Mouse (Mus musculus) bone marrow macrophage, adult 2 months (primary cell): ENCODE measurements around the gene Prdm1. TPM values are rescaled to one million over a fixed set of nuclear protein-coding genes. Genes with fewer than 3 reads are reported as not detected.

Experiments
- H3K27ac ChIP-seq: 2 replicates; pipeline ENCODE4 v1.5.1; 2012; ENCODE audit warnings: low read depth, low read length; ENCODE audit not compliant: insufficient read depth
- H3K4me1 ChIP-seq: 2 replicates; pipeline ENCODE4 v1.6.1; 2012; ENCODE audit warnings: low read length; ENCODE audit not compliant: control insufficient read depth, insufficient read depth
- H3K4me3 ChIP-seq: 2 replicates; pipeline ENCODE4 v1.5.1; 2012; ENCODE audit warnings: mild to moderate bottlenecking, low read length, moderate library complexity; ENCODE audit not compliant: insufficient read depth
- CTCF ChIP-seq: IDR thresholded peaks from 2 replicates; pipeline ENCODE4 v1.5.1; 2012; ENCODE audit warnings: low read depth, mild to moderate bottlenecking, low read length, moderate library complexity
- POLR2A ChIP-seq: IDR thresholded peaks from 2 replicates; pipeline ENCODE4 v1.6.1; 2012; ENCODE audit warnings: mild to moderate bottlenecking, low read depth, low read length, borderline replicate concordance
- polyA plus RNA-seq: library from polyadenylated mRNA; stranded (reverse); fragments of >200 nt; gene quantifications from 2 replicates; pipeline ENCODE4 v1.2.4, GENCODE M21; 2012; ENCODE audit not compliant: missing spikeins, insufficient read depth, insufficient read length

Prdm1 gene
- polyA plus RNA-seq, 1 experiment = 15.8 TPM

DNA sequence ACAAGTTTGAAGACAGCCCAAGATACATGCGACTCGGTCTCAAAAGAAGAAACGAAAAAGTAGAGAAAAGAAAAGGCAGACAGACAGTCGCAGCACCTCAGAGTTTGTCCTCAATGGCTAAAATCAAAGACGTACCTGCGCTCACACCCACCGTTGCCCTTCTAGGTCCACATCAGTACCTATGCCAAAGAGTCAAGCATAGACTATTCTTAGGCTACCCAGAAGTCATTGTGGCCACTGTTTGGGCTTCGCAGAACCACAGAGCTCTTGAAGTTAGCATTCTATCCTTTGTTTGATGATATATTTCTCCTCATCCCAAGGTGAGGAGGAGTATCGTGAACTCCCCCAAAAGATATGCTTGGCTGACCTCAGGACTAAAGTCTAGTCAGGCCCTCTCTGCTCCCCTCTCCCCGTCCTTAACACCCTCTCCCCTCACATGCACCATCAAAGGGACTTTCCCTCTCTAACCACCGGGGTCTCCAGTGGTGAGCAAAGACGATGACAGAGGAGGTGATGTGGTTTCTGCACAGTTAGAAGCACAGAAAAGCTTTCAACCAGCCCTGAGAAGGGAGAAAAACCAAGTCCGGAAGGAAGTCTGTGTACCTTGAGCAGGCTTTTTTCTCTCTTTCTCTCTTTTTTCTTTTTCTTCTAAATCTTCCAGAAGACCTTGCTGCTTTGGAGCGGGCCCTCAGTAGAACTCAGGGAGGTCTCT is 99.0 kb downstream of the Prdm1 start:
- no peak overlapping the region for H3K27ac ChIP-seq
- H3K4me3 ChIP-seq = no peak overlapping the region
- peaks cover 4% of the 10 kb centered on the region for H3K4me1 ChIP-seq
- TF ChIP-seq POLR2A (no peak), CTCF (no peak)

DNA sequence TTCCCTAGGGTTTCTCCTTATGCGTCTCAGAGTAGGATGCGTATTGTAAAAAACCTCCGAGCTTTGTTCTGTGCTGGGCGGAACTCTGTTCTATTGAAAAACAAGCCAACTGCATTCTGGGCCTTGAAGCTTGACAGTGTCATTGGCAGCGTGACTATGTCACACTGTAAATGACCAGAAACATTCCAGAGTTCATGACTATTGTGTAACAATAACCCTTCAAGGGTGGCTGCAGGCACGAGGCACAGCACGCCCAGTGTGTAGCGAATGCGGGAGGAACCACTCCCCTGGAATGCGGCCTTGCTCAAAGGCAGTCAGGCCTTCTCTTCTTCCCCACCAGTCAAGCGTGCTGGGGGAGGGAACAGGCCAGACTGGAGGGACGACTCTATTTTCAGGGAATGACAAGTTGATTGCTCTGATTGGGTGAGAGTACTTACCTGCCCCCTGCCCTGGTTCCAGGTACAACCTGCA is 100.4 kb downstream of the Prdm1 start:
- H3K4me1 ChIP-seq = peaks cover 4% of the 10 kb centered on the region; the same call in 1 of the 2 replicates

GRCm38 (mm10) chr10:44427426-44427825 is 100.9 kb downstream of the Prdm1 start:
- TF ChIP-seq CTCF (no peak), POLR2A (no peak)
- no peak overlapping the region for H3K27ac ChIP-seq
- no peak overlapping the region for H3K4me3 ChIP-seq
- peaks cover 4% of the 10 kb centered on the region; the same call in 1 of the 2 replicates for H3K4me1 ChIP-seq

More for the DNA sequence above, 100.4 kb downstream of the Prdm1 start:
- Histone ChIP-seq H3K4me3 (no peak overlapping the region), H3K27ac (no peak overlapping the region)
- TF ChIP-seq POLR2A (no peak), CTCF (no peak)

- peaks cover 4% of the 10 kb centered on the region; the same call in 1 of the 2 replicates for H3K4me1 ChIP-seq
- no peak overlapping the region for H3K4me3 ChIP-seq
- TF ChIP-seq POLR2A (no peak), CTCF (no peak)
- no peak overlapping the region for H3K27ac ChIP-seq
Measured at GRCm38 (mm10) chr10:44425013-44425412, 103.3 kb downstream of the Prdm1 start.

- no peak overlapping the region for H3K27ac ChIP-seq
- no peak overlapping the region for H3K4me3 ChIP-seq
- TF ChIP-seq CTCF = no peak
- TF ChIP-seq POLR2A = no peak
- H3K4me1 ChIP-seq = peaks cover 4% of the 10 kb centered on the region; the same call in 1 of the 2 replicates
Measured at GRCm38 (mm10) chr10:44421896-44422295, 106.4 kb downstream of the Prdm1 start.

GRCm38 (mm10) chr10:44420211-44420610 is 108.1 kb downstream of the Prdm1 start:
- H3K4me3 ChIP-seq = no peak overlapping the region
- peaks cover 3% of the 10 kb centered on the region; the same call in 1 of the 2 replicates for H3K4me1 ChIP-seq
- H3K27ac ChIP-seq = no peak overlapping the region
- TF ChIP-seq POLR2A = no peak
- no peak for TF ChIP-seq CTCF

- TF ChIP-seq POLR2A (no peak), CTCF (no peak)
- Histone ChIP-seq H3K4me1 (no peaks in the 10 kb centered on the region), H3K4me3 (no peak overlapping the region), H3K27ac (no peak overlapping the region)
Measured at GRCm38 (mm10) chr10:44418901-44419300, 109.4 kb downstream of the Prdm1 start.

DNA sequence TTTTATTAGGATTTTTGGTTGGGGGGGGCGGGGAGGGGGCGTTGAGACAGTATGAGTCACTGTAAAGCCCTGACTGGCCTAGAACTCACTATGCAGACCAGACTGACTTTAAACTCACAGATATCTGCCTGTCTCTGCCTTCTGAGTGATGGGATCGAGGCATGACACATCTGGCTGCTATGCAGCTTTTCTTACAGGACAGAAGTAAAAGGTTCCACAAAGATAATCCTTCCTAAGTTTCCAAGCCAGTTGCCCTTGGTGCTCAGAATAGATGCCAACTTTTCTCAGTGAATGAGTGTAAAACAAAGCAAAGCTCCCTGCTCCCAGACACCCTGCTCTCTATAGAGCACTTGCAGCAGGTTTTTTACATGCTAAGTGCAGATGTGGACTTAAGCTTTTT is 112.7 kb downstream of the Prdm1 start:
- TF ChIP-seq POLR2A (no peak), CTCF (no peak)
- H3K4me1 ChIP-seq = no peaks in the 10 kb centered on the region
- no peak overlapping the region for H3K27ac ChIP-seq
- no peak overlapping the region for H3K4me3 ChIP-seq

- no peak for TF ChIP-seq CTCF
- TF ChIP-seq POLR2A = no peak
- H3K4me3 ChIP-seq = no peak overlapping the region
Measured at GRCm38 (mm10) chr10:44409958-44410357, 118.3 kb downstream of the Prdm1 start.

GRCm38 (mm10) chr10:44409054-44409453 is 119.2 kb downstream of the Prdm1 start:
- TF ChIP-seq POLR2A (no peak), CTCF (no peak)
- Histone ChIP-seq H3K4me3 (no peak overlapping the region), H3K27ac (no peak overlapping the region), H3K4me1 (no peaks in the 10 kb centered on the region)

More at GRCm38 (mm10) chr10:44409958-44410357, 118.3 kb downstream of the Prdm1 start:
- Histone ChIP-seq H3K27ac (no peak overlapping the region), H3K4me1 (no peaks in the 10 kb centered on the region)

GRCm38 (mm10) chr10:44403415-44403814 is 124.9 kb downstream of the Prdm1 start:
- no peak overlapping the region for H3K27ac ChIP-seq
- H3K4me1 ChIP-seq = peaks cover 13% of the 10 kb centered on the region
- H3K4me3 ChIP-seq = no peak overlapping the region
- TF ChIP-seq POLR2A (no peak), CTCF (no peak)
